Mouse (Mus musculus) spleen, adult 2 months (tissue): ENCODE results near the gene Aldh1l1.

ENCODE experiments used
- CTCF ChIP-seq: fragments of 200-500 bp; IDR thresholded peaks from 2 replicates; pipeline ENCODE4 v1.5.1; 2011; ENCODE audit warnings: mild to moderate bottlenecking, inconsistent platforms; ENCODE audit not compliant: insufficient read depth, insufficient read length, insufficient replicate concordance; ENCODE audit errors: extremely low read depth
- POLR2A ChIP-seq: fragments of 200-500 bp; IDR thresholded peaks from 2 replicates; pipeline ENCODE4 v1.6.1; 2011; ENCODE audit warnings: low read depth, low read length, inconsistent platforms

DNA sequence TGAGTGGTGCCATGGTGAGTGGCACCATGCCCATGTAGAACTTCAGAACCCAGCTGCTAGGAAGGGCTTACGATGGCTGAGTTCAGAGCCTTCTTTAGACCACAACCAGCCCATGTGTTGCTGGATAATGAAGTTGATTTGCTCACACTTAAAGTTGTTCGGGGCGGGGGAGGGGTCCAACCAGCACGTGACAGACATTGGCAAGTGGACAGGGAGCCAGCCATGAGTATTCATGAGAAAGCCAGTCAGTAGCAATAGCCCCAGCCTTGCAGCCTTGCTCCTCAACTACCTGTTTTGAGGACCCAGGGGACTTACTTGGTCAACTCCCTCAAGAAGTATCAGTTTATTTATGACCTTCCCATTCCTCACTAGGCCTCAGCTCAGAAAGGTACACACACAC is 158.7 kb downstream of the Aldh1l1 start:
- TF ChIP-seq POLR2A (no peak), CTCF (no peak)
